Mouse (Mus musculus) kidney, embryonic 15.5 days (tissue): ENCODE results near the gene Klk1b22. TPM values are rescaled to one million over a fixed set of nuclear protein-coding genes. Genes with fewer than 3 reads are reported as not detected.
"Not testable (repeated sequence)": the region's sequence is repeated elsewhere in the genome, so short reads cannot be mapped to it uniquely, and the experiment has no call there.

ENCODE experiments used
- ATAC-seq: fragments of 200-750 bp; cut with Nextera tagmentation; replicated peaks from 2 replicates; pipeline ENCODE4 v1.8.0; 2017; ENCODE audit warnings: moderate TSS enrichment; ENCODE audit not compliant: low FRiP score
- H3K27ac ChIP-seq: fragments of 300-500 bp; sonication (generic); 2 replicates; pipeline ENCODE4 v1.5.1; 2015; ENCODE audit warnings: mild to moderate bottlenecking, inconsistent platforms
- H3K27me3 ChIP-seq: fragments of 300-500 bp; sonication (generic); 2 replicates; pipeline ENCODE4 v1.6.1; 2015; ENCODE audit warnings: inconsistent platforms
- H3K36me3 ChIP-seq: fragments of 300-500 bp; sonication (generic); 2 replicates; pipeline ENCODE4 v1.6.1; 2015; ENCODE audit warnings: inconsistent platforms
- H3K4me1 ChIP-seq: fragments of 300-500 bp; sonication (generic); 2 replicates; pipeline ENCODE4 v1.6.1; 2015; ENCODE audit warnings: inconsistent platforms
- H3K4me2 ChIP-seq: fragments of 300-500 bp; sonication (generic); 2 replicates; pipeline ENCODE4 v1.6.1; 2015; ENCODE audit warnings: moderate library complexity, mild to moderate bottlenecking, inconsistent platforms
- H3K4me3 ChIP-seq: fragments of 300-500 bp; sonication (generic); replicated peaks from 2 replicates; pipeline ENCODE4 v1.5.1; 2015; ENCODE audit warnings: mild to moderate bottlenecking, inconsistent platforms
- H3K9ac ChIP-seq: fragments of 300-500 bp; sonication (generic); 2 replicates; pipeline ENCODE4 v1.6.1; 2015; ENCODE audit warnings: mild to moderate bottlenecking, inconsistent platforms
- H3K9me3 ChIP-seq: fragments of 300-500 bp; sonication (generic); replicated peaks from 2 replicates; pipeline ENCODE4 v1.6.1; 2016; ENCODE audit warnings: inconsistent platforms
- WGBS: fragments of 180-500 bp; shearing (Covaris S2); methylation state at CpG from one replicate; pipeline ENCODE4 v1.1.7; 2015; ENCODE audit warnings: mixed read lengths; 5-methylcytosine and 5-hydroxymethylcytosine counted together
- polyA plus RNA-seq: library from polyadenylated mRNA; unstranded; fragments of >200 nt; fragmentation: Nextera tagmentation; extraction: Ambion mirVana; gene quantifications from 2 replicates; pipeline ENCODE4 v1.2.1, GENCODE M21; 2015

Gene Klk1b22
- not detected in 2 replicates for polyA plus RNA-seq

DNA sequence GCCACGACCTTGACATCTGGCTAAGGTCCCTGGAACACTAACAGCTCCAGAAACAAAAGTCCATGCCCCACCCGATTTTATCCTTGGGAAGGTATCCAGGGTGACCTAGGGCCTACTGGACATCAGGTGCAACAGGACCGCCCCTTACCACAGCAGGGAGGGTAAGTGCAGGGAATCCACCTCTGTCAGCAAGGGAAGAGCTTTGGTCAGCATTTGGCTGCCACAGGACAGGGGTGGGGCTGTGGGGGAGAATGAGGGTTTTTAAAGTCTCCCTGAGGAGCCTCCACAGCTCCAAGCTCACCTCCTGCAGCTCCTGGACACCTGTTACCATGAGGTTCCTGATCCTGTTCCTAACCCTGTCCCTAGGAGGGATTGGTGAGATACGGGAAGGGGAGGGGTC lies at the start of gene Klk1b22:
TSS of gene Klk1b22 (plus strand) at position 301 of the 400 bp plus-strand sequence.
- Histone ChIP-seq H3K9me3 (no peaks in the 10 kb centered on the region), H3K4me1 (no peaks in the 10 kb centered on the region), H3K27me3 (no peaks in the 10 kb centered on the region), H3K9ac (no peak within 1 kb of the TSS), H3K4me3 (no peak within 1 kb of the TSS), H3K36me3 (no peaks in the 10 kb centered on the region), H3K4me2 (no peak within 1 kb of the TSS), H3K27ac (no peak within 1 kb of the TSS)
- 67% methylated on average over 4 of the region's 4 CpGs for WGBS
- no peak for ATAC-seq

GRCm38 (mm10) chr7:44072117-44072516 lies 40.4 kb upstream of the Klk1b22 start:
- no peaks in the 10 kb centered on the region for H3K27me3 ChIP-seq
- no peak overlapping the region for H3K27ac ChIP-seq
- no peaks in the 10 kb centered on the region for H3K4me1 ChIP-seq
- 75% methylated on average over 2 of the region's 2 CpGs for WGBS
- no peak for ATAC-seq
- H3K4me2 ChIP-seq, result no peak overlapping the region
- H3K4me3 ChIP-seq, result no peak overlapping the region
- H3K9me3 ChIP-seq, result no peaks in the 10 kb centered on the region
- H3K9ac ChIP-seq, result no peak overlapping the region
- no peaks in the 10 kb centered on the region for H3K36me3 ChIP-seq

- WGBS, result 58% methylated on average over 1 of the region's 1 CpGs
- no peak overlapping the region for H3K4me2 ChIP-seq
- H3K9ac ChIP-seq, result no peak overlapping the region
- H3K9me3 ChIP-seq, result no peaks in the 10 kb centered on the region
- no peak overlapping the region for H3K27ac ChIP-seq
- no peaks in the 10 kb centered on the region for H3K36me3 ChIP-seq
- no peak for ATAC-seq
- H3K4me3 ChIP-seq, result no peak overlapping the region
- no peaks in the 10 kb centered on the region for H3K4me1 ChIP-seq
- H3K27me3 ChIP-seq, result no peaks in the 10 kb centered on the region
Measured at GRCm38 (mm10) chr7:44077703-44078102, 34.8 kb upstream of the Klk1b22 start.

DNA sequence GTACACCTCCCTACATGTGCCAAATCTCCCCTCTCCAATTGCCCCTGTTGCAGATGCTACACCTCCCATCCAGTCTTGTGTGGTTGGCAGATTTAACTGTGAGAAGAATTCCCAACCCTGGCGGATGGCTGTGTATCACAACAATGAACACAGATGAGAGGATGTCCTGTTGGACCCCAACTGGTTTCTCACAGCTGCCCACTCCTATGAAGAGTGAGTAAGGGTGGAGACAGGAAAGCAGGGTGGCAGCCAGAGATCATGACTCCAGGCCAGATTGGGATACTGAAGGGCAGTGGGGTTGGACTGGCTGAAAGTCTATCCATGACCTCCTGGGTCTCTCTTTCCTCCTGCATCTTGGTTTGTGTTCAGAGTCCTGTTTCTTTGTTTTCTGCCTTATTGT lies 16.4 kb upstream of the Klk1b22 start:
- Histone ChIP-seq H3K4me2 (no peak overlapping the region), H3K9ac (no peak overlapping the region), H3K9me3 (no peaks in the 10 kb centered on the region), H3K27me3 (no peaks in the 10 kb centered on the region), H3K4me1 (no peaks in the 10 kb centered on the region), H3K27ac (no peak overlapping the region), H3K4me3 (no peak overlapping the region), H3K36me3 (no peaks in the 10 kb centered on the region)
- ATAC-seq, result no peak
- WGBS, result 97% methylated on average over 1 of the region's 1 CpGs

DNA sequence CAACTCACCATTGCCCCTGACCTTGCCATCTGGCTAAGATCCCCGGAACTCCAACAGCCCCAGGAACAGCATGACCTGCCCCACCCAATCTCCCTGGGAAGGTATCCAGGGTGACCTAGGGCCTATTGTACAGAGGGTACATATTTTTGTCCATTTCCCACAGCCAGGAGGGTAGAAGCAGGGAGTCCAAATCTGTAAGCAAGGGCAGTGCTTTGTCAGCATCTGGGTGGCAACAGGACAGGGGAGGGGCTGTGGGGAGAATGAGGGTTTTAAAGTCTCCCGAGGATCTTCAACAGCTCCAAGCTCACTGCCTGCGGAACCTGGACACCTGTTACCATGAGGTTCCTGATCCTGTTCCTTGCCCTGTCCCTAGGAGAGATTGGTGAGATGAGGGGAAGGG lies 10.4 kb upstream of the Klk1b22 start, which contains the start of gene Klk1b21:
TSS of gene Klk1b21 (plus strand) at position 301 of the 400 bp plus-strand sequence.
- H3K36me3 ChIP-seq, H3K27me3 ChIP-seq, H3K4me2 ChIP-seq, H3K9ac ChIP-seq, H3K9me3 ChIP-seq, H3K27ac ChIP-seq, ATAC-seq, H3K4me1 ChIP-seq, H3K4me3 ChIP-seq: not testable (repeated sequence)
- 79% methylated on average over 3 of the region's 3 CpGs for WGBS

DNA sequence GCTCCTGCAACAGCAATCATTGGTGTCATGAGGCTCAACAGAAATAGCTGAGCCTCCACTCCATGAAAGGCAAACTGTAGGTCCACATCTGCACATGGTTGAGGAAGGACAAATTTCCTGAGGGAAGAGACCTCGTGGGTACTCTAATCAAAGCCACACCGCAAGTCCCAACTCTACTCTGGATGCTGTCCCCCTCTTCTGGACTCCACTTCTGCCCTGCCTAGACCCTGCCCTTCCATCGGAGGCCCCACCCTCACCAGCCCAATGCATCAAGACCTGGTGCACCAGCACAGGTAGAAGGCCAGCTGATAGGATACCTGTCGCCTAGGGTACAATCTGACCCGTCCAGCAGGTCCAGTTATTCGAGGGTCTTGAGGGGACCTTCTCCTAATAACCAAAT lies 11.0 kb downstream of the Klk1b22 start:
- no peak overlapping the region for H3K27ac ChIP-seq
- H3K4me2 ChIP-seq, result no peak overlapping the region
- no peak for ATAC-seq
- no peaks in the 10 kb centered on the region for H3K4me1 ChIP-seq
- no peaks in the 10 kb centered on the region for H3K9me3 ChIP-seq
- H3K36me3 ChIP-seq, result no peaks in the 10 kb centered on the region
- H3K27me3 ChIP-seq, result no peaks in the 10 kb centered on the region
- H3K9ac ChIP-seq, result no peak overlapping the region
- WGBS, result 87% methylated on average over 6 of the region's 6 CpGs
- no peak overlapping the region for H3K4me3 ChIP-seq

GRCm38 (mm10) chr7:44136467-44136866 lies 24.0 kb downstream of the Klk1b22 start, which contains the start of gene Klk1b16:
Gene Klk1b16, plus strand, starts transcription at chr7:44136767.
- Histone ChIP-seq H3K36me3 (no peaks in the 10 kb centered on the region), H3K4me1 (no peaks in the 10 kb centered on the region), H3K27me3 (no peaks in the 10 kb centered on the region), H3K4me3 (no peak within 1 kb of the TSS), H3K4me2 (no peak within 1 kb of the TSS), H3K27ac (no peak within 1 kb of the TSS), H3K9ac (no peak within 1 kb of the TSS), H3K9me3 (no peaks in the 10 kb centered on the region)
- no peak for ATAC-seq
- WGBS, result 90% methylated on average over 3 of the region's 3 CpGs

Other genes starting within 250 kb of the Klk1b22 start
- 0.12 TPM in 1 of 2 replicates, not detected in the other for gene Klk4, start 231.5 kb upstream of the Klk1b22 start, polyA plus RNA-seq
- not detected in 2 replicates for gene Klk15, start 178.9 kb upstream of the Klk1b22 start, polyA plus RNA-seq
- 0.19 TPM in 1 of 2 replicates, not detected in the other for gene Klk1b8, start 162.0 kb upstream of the Klk1b22 start, polyA plus RNA-seq
- not detected in 2 replicates for gene Klk1b1, start 145.9 kb upstream of the Klk1b22 start, polyA plus RNA-seq
- gene Klk1b9, start 136.6 kb upstream of the Klk1b22 start, polyA plus RNA-seq, result not detected in 2 replicates
- gene Klk1b11, start 116.8 kb upstream of the Klk1b22 start, polyA plus RNA-seq, result not detected in 2 replicates
- 0.10 and 0.42 TPM in 2 replicates for gene Klk1b26, start 100.5 kb upstream of the Klk1b22 start, polyA plus RNA-seq
- 0.19 TPM in 1 of 2 replicates, not detected in the other for gene Klk1b27, start 60.4 kb upstream of the Klk1b22 start, polyA plus RNA-seq
- gene Klk1b21, start 10.3 kb upstream of the Klk1b22 start, polyA plus RNA-seq, result not detected in 2 replicates
- gene Klk1b16, start 24.1 kb downstream of the Klk1b22 start, polyA plus RNA-seq, result not detected in 2 replicates
- gene Klk1b24, start 75.6 kb downstream of the Klk1b22 start, polyA plus RNA-seq, result not detected in 2 replicates
- gene Klk1b3, start 85.5 kb downstream of the Klk1b22 start, polyA plus RNA-seq, result not detected in 2 replicates
- not detected in 2 replicates for gene Klk1b4, start 94.8 kb downstream of the Klk1b22 start, polyA plus RNA-seq
- not detected in 2 replicates for gene Klk1b5, start 103.3 kb downstream of the Klk1b22 start, polyA plus RNA-seq
- 4.1 and 6.6 TPM in 2 replicates for gene Klk1, start 112.7 kb downstream of the Klk1b22 start, polyA plus RNA-seq
- not detected in 2 replicates for gene Gm36864, start 123.5 kb downstream of the Klk1b22 start, polyA plus RNA-seq
- gene 1700028J19Rik, start 134.0 kb downstream of the Klk1b22 start, polyA plus RNA-seq, result 1.1 and 1.7 TPM in 2 replicates
- 159 and 163 TPM in 2 replicates for gene 2410002F23Rik, start 134.0 kb downstream of the Klk1b22 start, polyA plus RNA-seq
- 0.13 and 0.21 TPM in 2 replicates for gene Acp4, start 144.7 kb downstream of the Klk1b22 start, polyA plus RNA-seq
- gene Gm15517, start 148.8 kb downstream of the Klk1b22 start, polyA plus RNA-seq, result not detected in 2 replicates
- gene Clec11a, start 194.2 kb downstream of the Klk1b22 start, polyA plus RNA-seq, result 6.0 and 7.0 TPM in 2 replicates
- gene Shank1, start 197.6 kb downstream of the Klk1b22 start, polyA plus RNA-seq, result 1.6 and 2.5 TPM in 2 replicates